Mouse (Mus musculus) neural tube, embryonic 12.5 days (tissue): ENCODE data around the gene Kif26a. TPM values are rescaled to one million over a fixed set of nuclear protein-coding genes. Genes with fewer than 3 reads are reported as not detected.

ENCODE experiments used
- ATAC-seq: fragments of 200-750 bp; cut with Nextera tagmentation; 2 replicates; pipeline ENCODE4 v1.8.0; 2017; ENCODE audit warnings: low read depth, mild to moderate bottlenecking, moderate TSS enrichment, moderate library complexity; ENCODE audit not compliant: low FRiP score
- H3K27ac ChIP-seq: fragments of 300-500 bp; sonication (generic); 2 replicates; pipeline ENCODE4 v1.5.1; 2016
- H3K27me3 ChIP-seq: fragments of 300-500 bp; sonication (generic); replicated peaks from 2 replicates; pipeline ENCODE4 v1.6.1; 2016; ENCODE audit warnings: mild to moderate bottlenecking
- H3K36me3 ChIP-seq: fragments of 300-500 bp; sonication (generic); 2 replicates; pipeline ENCODE4 v1.6.1; 2016; ENCODE audit warnings: mild to moderate bottlenecking
- H3K4me1 ChIP-seq: fragments of 300-500 bp; sonication (generic); 2 replicates; pipeline ENCODE4 v1.6.1; 2016
- H3K4me2 ChIP-seq: fragments of 300-500 bp; sonication (generic); replicated peaks from 2 replicates; pipeline ENCODE4 v1.6.1; 2016; ENCODE audit warnings: mild to moderate bottlenecking
- H3K4me3 ChIP-seq: fragments of 300-500 bp; sonication (generic); 2 replicates; pipeline ENCODE4 v1.5.1; 2016
- H3K9ac ChIP-seq: fragments of 300-500 bp; sonication (generic); 2 replicates; pipeline ENCODE4 v1.6.1; 2016; ENCODE audit warnings: mild to moderate bottlenecking
- H3K9me3 ChIP-seq: fragments of 300-500 bp; sonication (generic); 2 replicates; pipeline ENCODE4 v1.6.1; 2016; ENCODE audit warnings: mild to moderate bottlenecking
- WGBS: fragments of 180-500 bp; shearing (Covaris S2); methylation state at CpG from one replicate; pipeline ENCODE4 v1.1.7; 2016; 5-methylcytosine and 5-hydroxymethylcytosine counted together
- polyA plus RNA-seq: library from polyadenylated mRNA; unstranded; fragments of >200 nt; fragmentation: Nextera tagmentation; extraction: Ambion mirVana; gene quantifications from 2 replicates; pipeline ENCODE4 v1.2.1, GENCODE M21; 2016

The Kif26a gene
- polyA plus RNA-seq, 1 experiment from 2014 or later: 5.2 TPM

DNA sequence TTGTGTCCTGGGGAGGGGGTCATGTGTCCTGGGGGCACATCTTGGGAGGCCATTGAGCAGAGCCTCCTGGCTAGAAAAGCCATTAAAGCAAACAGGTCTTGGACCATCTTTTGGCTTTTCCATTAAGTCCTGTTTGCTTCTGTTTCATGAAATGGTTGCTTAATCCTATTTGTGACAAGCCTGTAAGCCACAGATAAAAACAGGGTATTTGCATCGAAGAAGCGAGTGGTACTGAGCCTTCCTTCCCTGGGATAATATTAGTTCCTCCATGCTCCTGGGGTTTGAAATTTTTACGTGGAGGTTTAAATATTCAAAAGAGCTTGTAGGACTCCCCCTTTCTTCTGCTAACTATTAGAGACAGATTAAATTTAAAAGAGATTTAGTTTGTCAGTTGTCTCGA lies 61.7 kb downstream of the Kif26a start:
- H3K27me3 ChIP-seq: peaks cover 8% of the 10 kb centered on the region; the same call in 1 of the 2 replicates
- 68% methylated on average over 4 of the region's 4 CpGs for WGBS
- H3K9ac ChIP-seq: no peak overlapping the region
- H3K36me3 ChIP-seq: no peaks in the 10 kb centered on the region
- no peak overlapping the region for H3K27ac ChIP-seq
- no peak overlapping the region for H3K4me2 ChIP-seq
- no peaks in the 10 kb centered on the region for H3K9me3 ChIP-seq
- H3K4me3 ChIP-seq: no peak overlapping the region
- H3K4me1 ChIP-seq: peaks cover 22% of the 10 kb centered on the region
- no peak for ATAC-seq

GRCm38 (mm10) chr12:112210622-112211021 lies 64.6 kb downstream of the Kif26a start:
- Histone ChIP-seq H3K9ac (no peak overlapping the region), H3K4me3 (no peak overlapping the region), H3K27me3 (peaks cover 20% of the 10 kb centered on the region; the same call in 1 of the 2 replicates), H3K36me3 (no peaks in the 10 kb centered on the region), H3K9me3 (no peaks in the 10 kb centered on the region), H3K4me1 (peaks cover 28% of the 10 kb centered on the region), H3K4me2 (no peak overlapping the region), H3K27ac (no peak overlapping the region)
- WGBS: 20% methylated on average over 11 of the region's 13 CpGs
- peak; percentile 76 for ATAC-seq

- peaks cover 22% of the 10 kb centered on the region for H3K4me1 ChIP-seq
- no peaks in the 10 kb centered on the region for H3K36me3 ChIP-seq
- no peak overlapping the region for H3K27ac ChIP-seq
- H3K27me3 ChIP-seq: peaks cover 19% of the 10 kb centered on the region; the same call in 1 of the 2 replicates
- no peak overlapping the region for H3K9ac ChIP-seq
- 11% methylated on average over 13 of the region's 13 CpGs for WGBS
- no peaks in the 10 kb centered on the region for H3K9me3 ChIP-seq
- H3K4me3 ChIP-seq: no peak overlapping the region
- ATAC-seq: no peak
- no peak overlapping the region for H3K4me2 ChIP-seq
Observed at GRCm38 (mm10) chr12:112214441-112214857, 68.4 kb downstream of the Kif26a start.

DNA sequence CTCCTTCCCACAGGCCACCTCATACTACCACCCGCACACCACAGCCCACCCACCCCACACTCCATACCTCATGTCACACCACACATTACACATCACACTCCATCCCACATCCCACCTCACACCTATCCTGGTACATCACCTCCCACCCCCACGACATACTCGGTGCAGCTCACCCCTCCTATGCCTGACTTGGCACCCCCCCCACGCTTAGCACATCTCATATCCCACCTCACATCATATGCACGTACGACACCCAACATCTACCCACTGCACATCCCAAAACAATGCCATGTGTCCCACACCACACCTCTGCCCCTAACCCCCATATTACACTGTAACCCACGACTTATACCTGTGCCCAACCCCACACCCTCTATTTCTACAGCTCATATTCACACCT lies 69.5 kb downstream of the Kif26a start:
- Histone ChIP-seq H3K9me3 (no peaks in the 10 kb centered on the region), H3K27ac (no peak overlapping the region), H3K4me2 (no peak overlapping the region), H3K9ac (no peak overlapping the region), H3K36me3 (no peaks in the 10 kb centered on the region), H3K4me3 (no peak overlapping the region), H3K4me1 (peaks cover 11% of the 10 kb centered on the region; the same call in 1 of the 2 replicates), H3K27me3 (peaks cover 12% of the 10 kb centered on the region; the same call in 1 of the 2 replicates)
- 91% methylated on average over 7 of the region's 7 CpGs for WGBS
- ATAC-seq: no peak

GRCm38 (mm10) chr12:112217021-112217420 lies 71.0 kb downstream of the Kif26a start:
- Histone ChIP-seq H3K4me2 (no peak overlapping the region), H3K27ac (no peak overlapping the region), H3K4me3 (no peak overlapping the region), H3K36me3 (no peaks in the 10 kb centered on the region), H3K4me1 (peaks cover 20% of the 10 kb centered on the region), H3K9me3 (no peaks in the 10 kb centered on the region), H3K9ac (no peak overlapping the region), H3K27me3 (peaks cover 12% of the 10 kb centered on the region; the same call in 1 of the 2 replicates)
- no peak for ATAC-seq
- 55% methylated on average over 7 of the region's 7 CpGs for WGBS

DNA sequence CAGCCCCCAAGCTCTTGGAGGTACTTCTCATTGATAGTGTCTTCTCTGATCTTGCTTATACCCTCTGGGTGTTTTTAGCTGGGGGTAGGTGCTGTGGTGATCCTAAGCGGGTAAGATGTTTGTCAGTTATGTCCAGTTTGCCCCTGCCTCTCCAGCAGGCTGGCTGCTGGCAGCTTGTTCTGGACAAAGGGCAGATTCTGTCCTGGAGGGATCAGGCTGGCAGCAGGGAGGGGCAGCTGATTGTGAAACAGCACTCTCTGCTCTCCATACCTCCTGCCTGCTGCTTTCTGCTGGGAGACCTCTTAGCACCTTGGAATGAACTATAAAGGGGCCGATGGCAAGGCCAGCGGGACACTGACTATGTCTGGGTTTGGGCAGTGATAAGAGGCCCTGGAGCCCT lies 71.7 kb downstream of the Kif26a start:
- WGBS: 58% methylated on average over 3 of the region's 3 CpGs
- H3K27ac ChIP-seq: no peak overlapping the region
- no peak overlapping the region for H3K9ac ChIP-seq
- no peaks in the 10 kb centered on the region for H3K9me3 ChIP-seq
- H3K36me3 ChIP-seq: no peaks in the 10 kb centered on the region
- no peak overlapping the region for H3K4me2 ChIP-seq
- H3K27me3 ChIP-seq: peaks cover 12% of the 10 kb centered on the region; the same call in 1 of the 2 replicates
- ATAC-seq: no peak
- H3K4me1 ChIP-seq: peaks cover 26% of the 10 kb centered on the region
- no peak overlapping the region for H3K4me3 ChIP-seq

GRCm38 (mm10) chr12:112221290-112221689 lies 75.3 kb downstream of the Kif26a start:
- peak; percentile 48; the same call in 1 of the 2 replicates for ATAC-seq
- Histone ChIP-seq H3K4me3 (no peak overlapping the region), H3K4me2 (0 out of 2 replicates have a peak overlapping the region, but pooled peaks have one; percentile 43), H3K27me3 (no peaks in the 10 kb centered on the region; the same call in 1 of the 2 replicates), H3K9ac (no peak overlapping the region), H3K4me1 (peaks cover 31% of the 10 kb centered on the region), H3K36me3 (no peaks in the 10 kb centered on the region), H3K27ac (no peak overlapping the region), H3K9me3 (no peaks in the 10 kb centered on the region)
- WGBS: 32% methylated on average over 6 of the region's 6 CpGs

- 5% methylated on average over 19 of the region's 19 CpGs for WGBS
- H3K4me1 ChIP-seq: peaks cover 31% of the 10 kb centered on the region
- no peak overlapping the region for H3K4me3 ChIP-seq
- ATAC-seq: peak; percentile 81
- no peaks in the 10 kb centered on the region for H3K27me3 ChIP-seq
- no peak overlapping the region; the same call in 1 of the 2 replicates for H3K27ac ChIP-seq
- no peak overlapping the region for H3K9ac ChIP-seq
- no peaks in the 10 kb centered on the region for H3K36me3 ChIP-seq
- peak overlapping the region; percentile 43 for H3K4me2 ChIP-seq
- no peaks in the 10 kb centered on the region for H3K9me3 ChIP-seq
Observed at GRCm38 (mm10) chr12:112221754-112222439, 75.9 kb downstream of the Kif26a start.

DNA sequence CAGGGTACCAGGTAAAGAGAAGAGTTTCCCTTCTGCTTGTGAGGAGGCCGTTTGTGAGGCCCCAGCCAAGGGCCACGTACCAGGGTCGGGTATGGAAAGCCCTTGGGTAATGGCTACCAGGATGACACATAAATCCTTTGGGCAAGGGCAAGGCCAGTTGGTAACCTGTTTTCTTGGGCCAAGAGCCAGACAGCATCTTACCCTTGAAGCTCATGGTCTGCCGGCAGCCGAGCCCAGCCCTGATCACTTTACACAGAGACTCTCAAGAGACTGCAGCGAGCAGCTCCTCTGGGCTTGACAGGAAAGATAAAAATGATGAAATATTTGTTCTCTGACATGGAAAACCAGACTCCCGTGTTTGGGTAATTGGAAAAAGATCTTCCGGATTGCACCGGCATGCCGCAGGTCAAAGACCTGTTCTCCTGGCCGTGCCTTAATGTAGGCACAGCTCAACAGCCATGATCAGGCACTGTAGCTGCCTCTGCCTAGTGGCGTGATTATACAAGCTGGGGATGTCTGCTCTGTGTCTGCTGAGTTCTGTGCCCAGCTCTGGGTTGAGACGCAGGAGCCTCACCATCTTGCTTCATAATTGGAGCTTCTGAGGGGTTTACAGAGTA lies 77.8 kb downstream of the Kif26a start:
- Histone ChIP-seq H3K4me2 (no peak overlapping the region), H3K27ac (no peak overlapping the region), H3K36me3 (no peaks in the 10 kb centered on the region), H3K9me3 (no peaks in the 10 kb centered on the region), H3K27me3 (0 out of 2 replicates have a peak, but pooled peaks cover 4% of the 10 kb centered on the region), H3K4me3 (no peak overlapping the region), H3K4me1 (peaks cover 31% of the 10 kb centered on the region), H3K9ac (no peak overlapping the region)
- no peak for ATAC-seq
- 77% methylated on average over 13 of the region's 13 CpGs for WGBS

DNA sequence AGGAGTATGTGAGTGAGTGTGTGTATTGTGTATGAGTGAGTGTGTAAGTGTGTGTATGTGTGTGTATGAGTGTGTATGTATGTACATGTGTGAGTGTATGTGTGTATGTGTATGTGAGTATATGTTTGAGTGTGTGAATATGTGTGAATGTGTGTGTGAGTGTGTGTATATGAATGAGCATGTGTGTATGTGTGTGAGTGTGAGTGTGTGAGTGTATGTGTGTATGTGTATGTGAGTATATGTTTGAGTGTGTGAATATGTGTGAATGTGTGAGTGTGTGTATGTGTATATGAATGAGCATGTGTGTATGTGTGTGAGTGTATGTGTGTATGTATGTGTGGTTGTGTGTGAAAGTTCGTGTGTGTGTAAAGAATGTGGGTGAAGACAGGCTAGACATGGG lies 80.2 kb downstream of the Kif26a start:
- Histone ChIP-seq H3K4me2 (no peak overlapping the region), H3K9me3 (no peaks in the 10 kb centered on the region), H3K4me1 (peaks cover 35% of the 10 kb centered on the region), H3K27ac (no peak overlapping the region), H3K4me3 (no peak overlapping the region), H3K27me3 (0 out of 2 replicates have a peak, but pooled peaks cover 4% of the 10 kb centered on the region), H3K9ac (no peak overlapping the region), H3K36me3 (no peaks in the 10 kb centered on the region)
- ATAC-seq: no peak
- WGBS: 88% methylated on average over 1 of the region's 1 CpGs

DNA sequence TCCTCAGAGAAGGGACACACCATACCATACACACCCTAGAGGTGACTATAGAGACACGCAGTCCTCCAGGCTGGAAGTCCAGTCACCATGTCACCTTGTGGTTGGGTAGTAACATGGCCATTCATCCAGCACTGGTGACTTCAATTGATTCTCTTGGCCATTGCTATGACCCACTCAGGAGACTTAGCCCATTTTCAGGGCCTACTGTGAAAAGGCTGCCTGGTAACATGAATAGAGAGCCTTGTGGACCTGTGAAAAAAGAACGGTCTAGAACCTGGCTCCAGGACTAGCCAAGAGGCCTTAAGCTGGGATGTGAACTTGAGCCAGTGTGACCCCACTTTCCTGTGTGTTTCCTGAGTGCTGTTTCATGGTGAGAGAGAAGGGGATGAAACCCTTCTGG lies 80.6 kb downstream of the Kif26a start:
- no peak overlapping the region for H3K4me3 ChIP-seq
- H3K9ac ChIP-seq: no peak overlapping the region
- no peak for ATAC-seq
- 0 out of 2 replicates have a peak, but pooled peaks cover 6% of the 10 kb centered on the region for H3K27me3 ChIP-seq
- no peaks in the 10 kb centered on the region for H3K36me3 ChIP-seq
- peaks cover 30% of the 10 kb centered on the region for H3K4me1 ChIP-seq
- no peak overlapping the region for H3K27ac ChIP-seq
- H3K4me2 ChIP-seq: no peak overlapping the region
- 94% methylated on average over 2 of the region's 2 CpGs for WGBS
- no peaks in the 10 kb centered on the region for H3K9me3 ChIP-seq

DNA sequence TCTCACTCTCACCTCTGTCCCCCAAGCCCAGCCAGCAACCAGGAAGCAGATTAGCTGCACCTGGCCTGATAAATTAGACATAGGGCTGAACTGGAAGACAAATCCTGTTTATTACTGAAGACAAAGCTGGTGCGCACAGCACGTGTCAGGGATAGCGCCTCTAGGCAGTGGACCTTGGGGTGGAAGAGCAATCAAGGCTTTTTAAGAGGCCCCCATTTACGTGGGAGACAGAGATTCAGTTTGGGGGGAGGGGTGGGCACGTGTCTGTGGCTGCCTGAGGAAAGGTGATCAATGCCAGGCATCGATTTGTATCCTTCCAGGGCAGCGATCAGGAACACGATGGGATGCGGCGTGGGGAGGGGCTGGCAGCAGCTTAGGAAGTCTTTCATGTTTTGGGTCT lies 83.1 kb downstream of the Kif26a start:
- Histone ChIP-seq H3K9ac (no peak overlapping the region), H3K4me1 (peaks cover 9% of the 10 kb centered on the region), H3K27me3 (0 out of 2 replicates have a peak, but pooled peaks cover 7% of the 10 kb centered on the region), H3K9me3 (no peaks in the 10 kb centered on the region), H3K27ac (no peak overlapping the region), H3K4me3 (no peak overlapping the region), H3K36me3 (no peaks in the 10 kb centered on the region), H3K4me2 (no peak overlapping the region)
- 51% methylated on average over 10 of the region's 10 CpGs for WGBS
- no peak for ATAC-seq
